Mouse (Mus musculus) heart, embryonic 12.5 days (tissue): Measurements from ENCODE around the gene Bak1. TPM values are rescaled to one million over a fixed set of nuclear protein-coding genes. Genes with fewer than 3 reads are reported as not detected.
A peak's percentile ranks its signal among the peaks of the same experiment; 100 is the strongest.
"Not testable (repeated sequence)": the region's sequence is repeated elsewhere in the genome, so short reads cannot be mapped to it uniquely, and the experiment has no call there.

ENCODE experiments used
- ATAC-seq: fragments of 200-750 bp; cut with Nextera tagmentation; 2 replicates; pipeline ENCODE4 v1.8.0; 2017; ENCODE audit warnings: moderate TSS enrichment, moderate library complexity; ENCODE audit not compliant: insufficient number of reproducible peaks, low FRiP score
- H3K27ac ChIP-seq: fragments of 300-500 bp; sonication (generic); 2 replicates; pipeline ENCODE4 v1.5.1; 2016; ENCODE audit warnings: mild to moderate bottlenecking, moderate library complexity; ENCODE audit not compliant: poor library complexity, severe bottlenecking
- H3K27me3 ChIP-seq: fragments of 300-500 bp; sonication (generic); replicated peaks from 2 replicates; pipeline ENCODE4 v1.6.1; 2016; ENCODE audit warnings: mild to moderate bottlenecking, moderate library complexity
- H3K36me3 ChIP-seq: fragments of 300-500 bp; sonication (generic); 2 replicates; pipeline ENCODE4 v1.6.1; 2016; ENCODE audit warnings: mild to moderate bottlenecking, moderate library complexity
- H3K4me1 ChIP-seq: fragments of 300-500 bp; sonication (generic); replicated peaks from 2 replicates; pipeline ENCODE4 v1.6.1; 2016; ENCODE audit warnings: mild to moderate bottlenecking
- H3K4me2 ChIP-seq: fragments of 300-500 bp; sonication (generic); 2 replicates; pipeline ENCODE4 v1.6.1; 2016; ENCODE audit warnings: mild to moderate bottlenecking, moderate library complexity
- H3K4me3 ChIP-seq: fragments of 300-500 bp; sonication (generic); 2 replicates; pipeline ENCODE4 v1.5.1; 2016; ENCODE audit warnings: mild to moderate bottlenecking
- H3K9ac ChIP-seq: fragments of 300-500 bp; sonication (generic); 2 replicates; pipeline ENCODE4 v1.6.1; 2016; ENCODE audit warnings: mild to moderate bottlenecking, moderate library complexity
- H3K9me3 ChIP-seq: fragments of 300-500 bp; sonication (generic); replicated peaks from 2 replicates; pipeline ENCODE4 v1.6.1; 2016; ENCODE audit warnings: mild to moderate bottlenecking, moderate library complexity
- WGBS: fragments of 180-500 bp; shearing (Covaris S2); methylation state at CpG from one replicate; pipeline ENCODE4 v1.1.7; 2016; 5-methylcytosine and 5-hydroxymethylcytosine counted together
- polyA plus RNA-seq: library from polyadenylated mRNA; unstranded; fragments of >200 nt; fragmentation: Nextera tagmentation; extraction: Ambion mirVana; gene quantifications from 2 replicates; pipeline ENCODE4 v1.2.1, GENCODE M21; 2016

Bak1 gene
- polyA plus RNA-seq, 1 experiment from 2014 or later, result 5.8 TPM

- Histone ChIP-seq H3K27me3 (no peaks in the 10 kb centered on the region), H3K9me3 (no peaks in the 10 kb centered on the region), H3K36me3 (peaks cover 38% of the 10 kb centered on the region), H3K4me2 (no peak overlapping the region), H3K4me3 (no peak overlapping the region), H3K27ac (no peak overlapping the region), H3K9ac (no peak overlapping the region), H3K4me1 (peaks cover 6% of the 10 kb centered on the region; the same call in 1 of the 2 replicates)
- WGBS, result 53% methylated on average over 2 of the region's 2 CpGs
- no peak for ATAC-seq
These were observed 47.8 kb downstream of the Bak1 start for GRCm38 (mm10) chr17:26981050-26981449.

DNA sequence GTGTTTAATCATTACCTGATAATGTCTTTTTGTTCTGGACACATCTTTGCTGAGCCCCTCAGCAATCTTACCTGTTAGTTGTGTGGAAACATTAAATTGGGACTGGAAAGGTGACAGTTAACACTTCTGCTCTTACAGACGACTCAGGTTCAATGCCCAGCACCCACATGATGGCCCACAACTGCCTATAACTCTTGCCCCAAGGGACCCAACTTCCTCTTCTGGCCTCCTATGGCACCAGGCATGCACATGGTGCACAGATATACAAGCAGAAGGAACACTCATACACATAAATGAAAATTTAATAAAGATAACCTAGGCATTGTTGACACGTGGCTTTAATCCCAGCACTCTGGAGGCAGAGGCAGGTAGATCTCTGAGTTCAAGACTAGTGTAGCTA, 49.4 kb downstream of the Bak1 start:
- no peak overlapping the region for H3K4me3 ChIP-seq
- H3K36me3 ChIP-seq, result peaks cover 54% of the 10 kb centered on the region
- H3K27ac ChIP-seq, result no peak overlapping the region
- no peak overlapping the region for H3K9ac ChIP-seq
- no peaks in the 10 kb centered on the region for H3K9me3 ChIP-seq
- H3K27me3 ChIP-seq, result no peaks in the 10 kb centered on the region
- H3K4me1 ChIP-seq, result peaks cover 14% of the 10 kb centered on the region
- no peak for ATAC-seq
- no peak overlapping the region for H3K4me2 ChIP-seq
- WGBS, result 79% methylated on average over 2 of the region's 2 CpGs

GRCm38 (mm10) chr17:26977354-26977753, 51.5 kb downstream of the Bak1 start:
- WGBS, result 94% methylated on average over 6 of the region's 6 CpGs
- H3K4me2 ChIP-seq, H3K9me3 ChIP-seq, ATAC-seq, H3K9ac ChIP-seq, H3K4me3 ChIP-seq, H3K27me3 ChIP-seq, H3K27ac ChIP-seq: not testable (repeated sequence)
- peaks cover 57% of the 10 kb centered on the region for H3K36me3 ChIP-seq
- peaks cover 25% of the 10 kb centered on the region for H3K4me1 ChIP-seq

DNA sequence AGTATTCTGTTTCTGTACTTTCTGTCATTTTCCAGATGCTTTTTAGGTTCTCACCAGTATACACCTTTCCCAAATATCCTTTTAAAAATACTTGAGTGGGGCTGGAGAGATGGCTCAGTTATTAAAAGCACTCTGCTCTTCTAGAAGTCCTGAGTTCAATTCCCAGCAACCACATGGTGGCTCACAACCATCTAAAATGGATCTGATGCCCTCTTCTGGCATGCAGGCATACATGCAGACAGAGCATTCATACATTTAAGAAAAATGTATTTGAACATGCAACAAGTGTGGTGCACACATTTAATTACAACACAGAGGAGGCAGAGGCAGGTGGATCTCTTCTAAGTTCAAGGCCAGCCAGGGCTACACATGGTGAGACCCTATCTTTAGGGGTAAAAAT, 53.4 kb downstream of the Bak1 start:
- Histone ChIP-seq H3K36me3 (peaks cover 65% of the 10 kb centered on the region), H3K9ac (no peak overlapping the region), H3K9me3 (no peaks in the 10 kb centered on the region), H3K27me3 (no peaks in the 10 kb centered on the region), H3K4me2 (no peak overlapping the region), H3K27ac (no peak overlapping the region), H3K4me1 (peaks cover 31% of the 10 kb centered on the region), H3K4me3 (no peak overlapping the region)
- no peak for ATAC-seq

DNA sequence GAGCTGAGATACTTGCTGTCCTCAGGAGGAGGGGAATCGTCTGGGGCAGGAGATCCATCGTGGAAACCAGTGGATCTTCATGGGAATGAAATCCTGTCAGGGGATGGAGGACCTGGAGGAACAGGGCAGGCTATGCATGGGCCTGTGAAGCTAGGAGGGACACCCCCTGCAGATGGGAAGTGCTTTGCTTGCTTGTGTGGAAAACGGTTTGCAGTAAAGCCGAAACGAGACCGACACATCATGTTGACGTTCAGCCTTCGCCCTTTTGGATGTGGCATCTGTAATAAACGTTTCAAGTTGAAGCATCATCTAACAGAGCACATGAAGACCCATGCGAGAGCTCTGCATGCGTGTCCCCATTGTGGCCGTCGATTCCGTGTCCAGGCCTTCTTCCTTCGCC, 54.3 kb downstream of the Bak1 start:
- Histone ChIP-seq H3K27ac (no peak overlapping the region), H3K4me1 (peaks cover 31% of the 10 kb centered on the region), H3K4me2 (0 out of 2 replicates have a peak overlapping the region, but pooled peaks have one; percentile 91), H3K9me3 (no peaks in the 10 kb centered on the region), H3K4me3 (no peak overlapping the region), H3K27me3 (no peaks in the 10 kb centered on the region), H3K36me3 (peaks cover 61% of the 10 kb centered on the region), H3K9ac (no peak overlapping the region)
- WGBS, result 90% methylated on average over 15 of the region's 15 CpGs
- no peak for ATAC-seq

GRCm38 (mm10) chr17:26972703-26973574, 55.9 kb downstream of the Bak1 start, which contains the start of gene Zbtb9:
Zbtb9 (plus strand) TSS chr17:26973167.
- H3K27me3 ChIP-seq, result no peaks in the 10 kb centered on the region
- under 1% methylated on average over 75 of the region's 75 CpGs for WGBS
- peak; percentile 99 for ATAC-seq

GRCm38 (mm10) chr17:26972107-26972506, 56.7 kb downstream of the Bak1 start:
- no peaks in the 10 kb centered on the region for H3K27me3 ChIP-seq
- H3K4me3 ChIP-seq, result peak overlapping the region; percentile 89
- H3K9me3 ChIP-seq, result no peaks in the 10 kb centered on the region
- ATAC-seq, result no peak
- H3K27ac ChIP-seq, result peak overlapping the region; percentile 72; the same call in 1 of the 2 replicates
- H3K4me2 ChIP-seq, result peak overlapping the region; percentile 91
- H3K36me3 ChIP-seq, result peaks cover 47% of the 10 kb centered on the region
- WGBS, result 1% methylated on average over 3 of the region's 3 CpGs
- peak overlapping the region; percentile 83 for H3K9ac ChIP-seq
- H3K4me1 ChIP-seq, result peaks cover 31% of the 10 kb centered on the region

More at GRCm38 (mm10) chr17:26972703-26973574, 55.9 kb downstream of the Bak1 start, which contains the start of gene Zbtb9:
- peak within 1 kb of the TSS; percentile 88 for H3K9ac ChIP-seq
- H3K4me2 ChIP-seq, result peak within 1 kb of the TSS; percentile 91
- peaks cover 46% of the 10 kb centered on the region for H3K36me3 ChIP-seq
- peak within 1 kb of the TSS; percentile 89 for H3K4me3 ChIP-seq
- H3K9me3 ChIP-seq, result no peaks in the 10 kb centered on the region
- peak within 1 kb of the TSS; percentile 72 for H3K27ac ChIP-seq
- peaks cover 31% of the 10 kb centered on the region for H3K4me1 ChIP-seq

- Histone ChIP-seq H3K27ac (no peak overlapping the region), H3K9ac (0 out of 2 replicates have a peak overlapping the region, but pooled peaks have one; percentile 51), H3K36me3 (peaks cover 47% of the 10 kb centered on the region), H3K4me2 (peak overlapping the region; percentile 91), H3K4me1 (peaks cover 31% of the 10 kb centered on the region), H3K9me3 (no peaks in the 10 kb centered on the region), H3K4me3 (no peak overlapping the region), H3K27me3 (no peaks in the 10 kb centered on the region)
- WGBS, result 59% methylated on average over 8 of the region's 8 CpGs
- ATAC-seq, result no peak
These were observed 57.4 kb downstream of the Bak1 start for GRCm38 (mm10) chr17:26971247-26971905.

DNA sequence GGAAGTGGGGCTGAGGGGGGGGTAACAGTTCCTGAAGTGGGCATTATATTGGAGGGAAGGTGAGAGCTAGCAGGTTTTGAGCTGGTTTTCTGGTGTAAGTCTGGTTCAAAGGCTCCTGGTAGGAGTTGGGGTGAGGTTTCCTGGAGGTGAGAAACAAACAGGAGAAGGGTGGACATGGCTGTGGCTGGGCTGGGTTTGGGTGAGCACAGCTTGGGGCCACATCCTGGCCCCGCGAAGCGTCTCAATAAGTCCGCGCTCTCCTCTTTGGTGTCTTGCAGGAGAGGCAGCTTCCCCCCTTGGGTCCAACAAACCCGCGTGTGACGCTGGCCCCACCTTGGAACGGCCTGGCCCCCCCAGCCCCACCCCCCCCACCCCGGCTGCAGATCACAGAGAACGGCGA, 58.6 kb downstream of the Bak1 start:
- ATAC-seq, result no peak
- no peaks in the 10 kb centered on the region for H3K9me3 ChIP-seq
- H3K36me3 ChIP-seq, result peaks cover 47% of the 10 kb centered on the region
- no peaks in the 10 kb centered on the region for H3K27me3 ChIP-seq
- H3K9ac ChIP-seq, result no peak overlapping the region
- WGBS, result 47% methylated on average over 12 of the region's 12 CpGs
- H3K4me2 ChIP-seq, result no peak overlapping the region
- H3K4me1 ChIP-seq, result peaks cover 31% of the 10 kb centered on the region
- H3K4me3 ChIP-seq, result no peak overlapping the region
- no peak overlapping the region for H3K27ac ChIP-seq
